Mouse (Mus musculus) CH12.LX (cell line): ENCODE measurements around the gene Ccdc30. TPM values are rescaled to one million over a fixed set of nuclear protein-coding genes. Genes with fewer than 3 reads are reported as not detected.

Experiments used
- DNase-seq: peaks from one replicate; pipeline ENCODE4 v3.0.0-alpha.2; 2013; ENCODE audit errors: extremely low read depth
- H3K27ac ChIP-seq: 2 replicates; pipeline ENCODE4 v1.5.1; 2012; ENCODE audit warnings: low read depth, mild to moderate bottlenecking, control low read depth, moderate library complexity; ENCODE audit not compliant: insufficient read depth
- H3K27me3 ChIP-seq: replicated peaks from 2 replicates; pipeline ENCODE3; 2012; ENCODE audit warnings: inconsistent platforms
- H3K36me3 ChIP-seq, 2 experiments: replicated peaks in 1 of 2; 2 replicates each; pipeline versions ENCODE3 to v1.6.1; 2012; ENCODE audit warnings: inconsistent platforms in 1 of 2, low read length in 1 of 2, mild to moderate bottlenecking in 1 of 2, mixed read lengths in 1 of 2, moderate library complexity in 1 of 2; ENCODE audit not compliant: control insufficient read depth in 1 of 2, insufficient read depth in 1 of 2
- H3K4me1 ChIP-seq, 2 experiments: 2 replicates each; pipeline ENCODE4 v1.6.1; 2012; ENCODE audit warnings: inconsistent platforms in 1 of 2, moderate library complexity in 1 of 2; ENCODE audit not compliant: insufficient read depth in 2 of 2, control insufficient read depth in 1 of 2
- H3K4me2 ChIP-seq: 2 replicates; pipeline ENCODE4 v1.6.1; 2012; ENCODE audit warnings: low read depth, mild to moderate bottlenecking, control low read depth; ENCODE audit not compliant: poor library complexity, insufficient read depth, severe bottlenecking
- H3K4me3 ChIP-seq, 3 experiments: fragments of 150-350 bp in 1 of 3; sonication (generic) in 1 of 3; replicated peaks in 1 of 3; 2 replicates each; pipeline versions ENCODE3 to v1.5.1; 2011 to 2012; ENCODE audit warnings: low read depth in 2 of 3, low read length in 2 of 3, mild to moderate bottlenecking in 2 of 3, moderate library complexity in 2 of 3, control low read depth in 1 of 3, improper control_type of control experiment in 1 of 3, inconsistent platforms in 1 of 3, mixed read lengths in 1 of 3; ENCODE audit not compliant: poor library complexity in 1 of 3
- H3K79me2 ChIP-seq: replicated peaks from 2 replicates; pipeline ENCODE4 v1.6.1; 2012; ENCODE audit warnings: mild to moderate bottlenecking, moderate library complexity; ENCODE audit not compliant: control insufficient read depth, poor library complexity, insufficient read depth, severe bottlenecking; ENCODE audit errors: extremely low read depth
- H3K9ac ChIP-seq: 2 replicates; pipeline ENCODE4 v1.6.1; 2012; ENCODE audit warnings: low read depth, mild to moderate bottlenecking, control low read depth, moderate library complexity; ENCODE audit not compliant: insufficient read depth
- H3K9me3 ChIP-seq: replicated peaks from 2 replicates; pipeline ENCODE3; 2012; ENCODE audit warnings: low read length, inconsistent platforms, mixed read lengths
- CHD1 ChIP-seq: IDR thresholded peaks from 2 replicates; pipeline ENCODE4 v1.6.1; 2012; ENCODE audit warnings: low read depth, low read length, improper control_type of control experiment, inconsistent platforms
- ELF1 ChIP-seq: IDR thresholded peaks from 2 replicates; pipeline ENCODE4 v1.6.1; 2014; ENCODE audit warnings: low read depth, mild to moderate bottlenecking, inconsistent platforms, low read length, improper control_type of control experiment
- ETS1 ChIP-seq: conservative IDR thresholded peaks from 2 replicates; pipeline ENCODE4 v1.6.1; 2012; ENCODE audit warnings: low read depth, mild to moderate bottlenecking, inconsistent platforms, low read length, improper control_type of control experiment, moderate library complexity
- GABPA ChIP-seq: IDR thresholded peaks from 2 replicates; pipeline ENCODE4 v1.6.1; 2012; ENCODE audit warnings: low read depth, low read length, improper control_type of control experiment, inconsistent platforms; ENCODE audit not compliant: insufficient replicate concordance
- IRF4 ChIP-seq: IDR thresholded peaks from 2 replicates; pipeline ENCODE4 v1.6.1; 2014; ENCODE audit warnings: low read depth, mild to moderate bottlenecking, inconsistent platforms, low read length, improper control_type of control experiment
- JUND ChIP-seq: conservative IDR thresholded peaks from 2 replicates; pipeline ENCODE4 v1.6.1; 2011; ENCODE audit warnings: low read depth, low read length, improper control_type of control experiment
- MXI1 ChIP-seq: IDR thresholded peaks from 2 replicates; pipeline ENCODE4 v1.6.1; 2011; ENCODE audit warnings: mild to moderate bottlenecking, low read depth, low read length, improper control_type of control experiment
- NRF1 ChIP-seq: IDR thresholded peaks from 2 replicates; pipeline ENCODE4 v1.6.1; 2014; ENCODE audit warnings: low read depth, mild to moderate bottlenecking, inconsistent platforms, low read length, improper control_type of control experiment, moderate library complexity
- PAX5 ChIP-seq: IDR thresholded peaks from 2 replicates; pipeline ENCODE4 v1.6.1; 2012; ENCODE audit warnings: low read length, inconsistent platforms, mixed read lengths
- POLR2A ChIP-seq: IDR thresholded peaks from 2 replicates; pipeline ENCODE4 v1.6.1; 2011; ENCODE audit warnings: low read depth, mild to moderate bottlenecking, improper control_type of control experiment, low read length
- RCOR1 ChIP-seq: conservative IDR thresholded peaks from 2 replicates; pipeline ENCODE4 v1.6.1; 2012; ENCODE audit warnings: low read depth, mild to moderate bottlenecking, inconsistent platforms, low read length, improper control_type of control experiment
- SIN3A ChIP-seq: IDR thresholded peaks from 2 replicates; pipeline ENCODE4 v1.6.1; 2012; ENCODE audit warnings: low read length, improper control_type of control experiment, inconsistent platforms
- UBTF ChIP-seq: IDR thresholded peaks from 2 replicates; pipeline ENCODE4 v1.6.1; 2012; ENCODE audit warnings: low read depth, mild to moderate bottlenecking, inconsistent platforms, low read length, improper control_type of control experiment, moderate library complexity
- USF1 ChIP-seq: IDR thresholded peaks from 2 replicates; pipeline ENCODE4 v1.6.1; 2014; ENCODE audit warnings: low read depth, mild to moderate bottlenecking, inconsistent platforms, low read length, improper control_type of control experiment
- ZKSCAN1 ChIP-seq: IDR thresholded peaks from 2 replicates; pipeline ENCODE4 v1.6.1; 2012; ENCODE audit warnings: low read depth, inconsistent platforms, low read length, improper control_type of control experiment, borderline replicate concordance
- ZMIZ1 ChIP-seq: IDR thresholded peaks from 2 replicates; pipeline ENCODE4 v1.6.1; 2012; ENCODE audit warnings: low read depth, mild to moderate bottlenecking, inconsistent platforms, low read length, improper control_type of control experiment
- ZNF384 ChIP-seq: IDR thresholded peaks from 2 replicates; pipeline ENCODE4 v1.6.1; 2012; ENCODE audit warnings: low read depth, low read length, improper control_type of control experiment, inconsistent platforms
- dilution Hi-C: fragments of 300-500 bp; cut with MboI; formaldehyde crosslinking; loops from 2 replicates; pipeline ENCODE4 v1.14.3; 2020; ENCODE audit warnings: low sequenced_read_pairs; ENCODE audit not compliant: extremely low pct_unique_long_range_greater_than_20kb, extremely low pct_ligation_motif_present
- in situ Hi-C: fragments of 300-500 bp; cut with MboI; formaldehyde crosslinking; loops from 3 replicates; pipeline ENCODE4 v1.14.3; 2019; ENCODE audit warnings: low sequenced_read_pairs, low pct_ligation_motif_present, low pct_unique_long_range_greater_than_20kb, mixed read lengths
- polyA plus RNA-seq: library from polyadenylated mRNA; unstranded; fragments of >175 nt; gene quantifications from 2 replicates; pipeline ENCODE4 v1.2.1, GENCODE M21; 2012; ENCODE audit warnings: low read depth; ENCODE audit not compliant: insufficient read length
- total RNA-seq, 2 experiments: library from RNA; depleted of rRNA; stranded (reverse); fragments of 300-350 nt in 1 of 2; fragments of >200 nt in 1 of 2; gene quantifications; 2 replicates each; pipeline ENCODE4 v1.2.3; 2012 to 2014

Ccdc30 gene
- total and polyA plus RNA-seq, 3 experiments, result 0.04 TPM; not detected in 2

DNA sequence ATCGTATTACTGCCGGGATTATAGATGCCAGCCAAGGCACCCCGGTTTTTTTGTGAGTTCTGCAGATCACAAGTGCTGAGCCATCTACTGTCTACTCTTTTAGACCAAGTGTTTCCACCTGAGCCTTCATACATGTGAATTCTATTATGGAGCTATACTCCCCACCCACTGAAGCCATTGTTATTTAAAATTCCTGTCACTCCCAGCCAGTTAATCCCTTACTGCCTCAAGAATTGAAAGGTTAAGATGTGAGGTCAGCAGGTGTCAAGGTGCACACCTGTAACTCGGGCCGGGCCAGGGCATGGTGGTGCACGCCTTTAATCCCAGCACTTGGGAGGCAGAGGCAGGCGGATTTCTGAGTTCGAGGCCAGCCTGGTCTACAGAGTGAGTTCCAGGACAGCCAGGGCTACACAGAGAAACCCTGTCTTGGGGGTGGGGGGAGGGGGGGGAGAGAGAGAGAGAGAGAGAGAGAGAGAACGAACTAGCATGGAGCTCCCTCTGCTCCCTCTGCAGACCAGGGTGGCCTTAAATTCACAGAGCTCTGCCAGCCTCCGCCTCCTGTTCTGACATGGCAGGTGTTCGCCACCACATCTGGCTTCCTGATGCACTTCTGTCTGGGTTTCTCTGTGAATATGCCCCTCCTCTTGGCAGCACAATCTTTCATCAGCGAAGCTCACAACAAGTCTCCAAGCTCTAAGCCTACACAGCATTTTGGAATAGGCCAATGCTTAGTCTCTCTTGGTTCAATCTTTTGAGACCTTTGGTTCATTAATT lies 3.3 kb downstream of the Ccdc30 start:
- TF ChIP-seq ZNF384 (no peak), NRF1 (no peak), ETS1 (no peak), RCOR1 (no peak), POLR2A (no peak), MXI1 (no peak), GABPA (no peak), USF1 (no peak), ELF1 (no peak), JUND (no peak), ZMIZ1 (no peak), IRF4 (no peak), PAX5 (no peak), UBTF (no peak)
- in situ Hi-C loops, result no loop called here
- H3K27ac ChIP-seq, result no peak overlapping the region
- dilution Hi-C loops, result no loop called here
- no peak overlapping the region for H3K4me3 ChIP-seq
- peaks cover 6% of the 10 kb centered on the region for H3K9me3 ChIP-seq
- no peaks in the 10 kb centered on the region for H3K79me2 ChIP-seq
- H3K36me3 ChIP-seq, result no peaks in the 10 kb centered on the region
- H3K4me1 ChIP-seq, result peaks cover 0 to 13% of the 10 kb centered on the region in 2 experiments; a peak in 2 of 4 replicates
- no peaks in the 10 kb centered on the region for H3K27me3 ChIP-seq
- H3K4me2 ChIP-seq, result no peak overlapping the region
- no peak overlapping the region for H3K9ac ChIP-seq
- DNase-seq, result no peak

DNA sequence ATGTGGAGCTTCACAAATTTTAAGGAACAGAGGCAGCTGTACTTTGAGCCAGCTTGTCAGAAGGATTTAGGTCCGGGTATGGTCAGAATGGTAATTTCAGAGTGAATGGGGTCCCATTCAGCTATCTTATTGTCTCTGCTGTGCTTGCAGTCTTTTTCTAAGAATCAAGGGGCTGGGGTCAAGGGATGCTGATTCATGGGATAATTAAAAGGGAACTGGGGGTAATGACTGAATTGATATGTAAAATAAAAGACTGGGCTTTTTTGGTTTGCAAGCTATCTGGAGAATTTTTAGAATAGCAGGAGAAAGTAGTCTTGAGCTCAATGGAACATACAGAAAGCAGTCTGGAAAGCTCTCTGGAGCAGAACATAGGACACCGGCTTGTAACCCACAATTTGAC lies 11.9 kb downstream of the Ccdc30 start:
- H3K27ac ChIP-seq, result no peak overlapping the region
- no peak overlapping the region for H3K4me3 ChIP-seq
- dilution Hi-C loops (no loop called here), in situ Hi-C loops (no loop called here)
- no peaks in the 10 kb centered on the region for H3K79me2 ChIP-seq
- TF ChIP-seq SIN3A (no peak), ZKSCAN1 (no peak), CHD1 (no peak)
- no peak overlapping the region for H3K4me2 ChIP-seq
- H3K9me3 ChIP-seq, result peaks cover 16% of the 10 kb centered on the region
- H3K4me1 ChIP-seq, result 0 out of 4 replicates have a peak, but pooled peaks cover 0 to 2% of the 10 kb centered on the region in 2 experiments
- H3K36me3 ChIP-seq, result no peaks in the 10 kb centered on the region
- H3K27me3 ChIP-seq, result no peaks in the 10 kb centered on the region
- DNase-seq, result no peak
- no peak overlapping the region for H3K9ac ChIP-seq
